Mouse (Mus musculus) retina, postnatal 7 days (tissue): ENCODE measurements around the gene Sh3pxd2a.

Source experiments
- DNase-seq: peaks from one replicate; pipeline ENCODE4 v3.0.0-alpha.2; 2012; ENCODE audit warnings: low read depth, low spot score

The Sh3pxd2a gene

DNA sequence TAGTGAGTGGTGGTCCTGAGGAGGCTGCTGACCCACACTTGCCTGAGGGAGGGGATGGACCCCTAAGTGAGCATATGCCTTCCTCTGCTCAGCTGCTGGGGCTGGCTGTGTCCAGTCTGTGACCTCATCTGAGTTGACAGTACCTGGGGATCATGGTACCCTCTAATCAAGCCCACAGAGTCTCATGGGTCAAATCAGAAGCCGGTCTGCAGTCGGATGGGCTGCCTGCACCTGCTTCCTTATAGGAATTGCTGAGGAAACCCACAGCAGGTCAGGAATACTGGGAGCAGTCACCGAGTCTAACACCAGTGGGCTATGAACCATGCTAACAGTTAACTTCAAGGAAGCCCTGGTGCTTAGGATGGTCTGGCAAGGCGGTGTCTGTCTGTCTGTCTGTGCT, 253.8 kb downstream of the Sh3pxd2a start:
- no peak for DNase-seq
